Mouse (Mus musculus): ENCODE data around the gene Mgat5. TPM values are rescaled to one million over a fixed set of nuclear protein-coding genes. Genes with fewer than 3 reads are reported as not detected.

Gene Mgat5
- polyA plus RNA-seq, 1 experiment from 2014 or later, result 16.3 TPM

DNA sequence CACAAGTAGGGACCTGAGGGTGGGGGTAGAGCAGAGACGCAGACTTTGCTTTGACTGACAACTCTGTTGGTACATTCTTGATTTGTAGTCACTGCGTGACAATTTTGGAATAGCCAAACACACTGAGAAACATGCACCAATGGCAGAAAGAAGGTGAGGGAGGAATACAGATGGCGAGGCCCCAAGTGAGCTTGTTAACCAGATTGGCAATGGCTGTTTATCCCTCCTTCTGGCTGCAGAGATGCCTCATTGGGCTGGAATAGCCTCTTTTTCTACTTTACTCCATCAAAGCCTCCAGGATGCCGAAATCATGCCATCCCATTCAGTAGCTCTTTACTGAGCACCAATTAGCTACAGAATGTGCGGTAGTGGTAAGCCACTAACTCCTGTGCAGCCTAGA, 270.9 kb downstream of the Mgat5 start:
- H3K4me2 ChIP-seq (replicated peaks), result no peak overlapping the region
- ATAC-seq (ENCODE audit: low FRiP score) (no peak), DNase-seq (ENCODE audit: low spot score) (no peak)
- no peaks in the 10 kb centered on the region for H3K27me3 ChIP-seq (ENCODE audit: control insufficient read depth, insufficient read depth, low read length)
- H3K4me3 ChIP-seq (replicated peaks; ENCODE audit: low read length), result no peak overlapping the region
- no peak overlapping the region for H3K9ac ChIP-seq
- WGBS, result 87% methylated on average over 5 of the region's 5 CpGs
- peaks cover 24% of the 10 kb centered on the region; the same call in 1 of the 2 replicates for H3K36me3 ChIP-seq (replicated peaks; ENCODE audit: control insufficient read depth, insufficient read depth)
- H3K4me1 ChIP-seq (replicated peaks; ENCODE audit: control insufficient read depth, insufficient read depth, low read length), result no peaks in the 10 kb centered on the region
- H3K9me3 ChIP-seq (ENCODE audit: control insufficient read depth, low read length), result no peaks in the 10 kb centered on the region
- no peak overlapping the region for H3K27ac ChIP-seq

DNA sequence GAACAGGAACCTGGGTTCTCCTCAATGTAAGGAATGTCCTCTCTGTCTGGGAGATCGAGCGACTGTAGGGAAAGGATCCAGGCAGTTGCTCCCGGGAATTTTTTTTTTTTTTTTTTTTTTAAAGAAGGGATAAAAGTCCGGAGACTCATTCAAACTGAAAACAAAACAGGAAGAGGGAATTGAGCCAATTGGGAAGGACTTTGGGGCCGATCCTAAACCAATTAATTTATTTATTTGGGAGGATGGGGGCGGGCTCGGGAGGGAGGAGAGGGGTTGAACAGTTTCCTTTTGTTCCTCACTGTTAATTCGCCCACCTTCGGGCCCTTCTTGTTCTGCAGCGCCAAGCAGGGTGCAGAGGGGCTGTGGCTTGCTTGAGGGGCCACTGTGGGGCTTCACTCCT, 278.1 kb downstream of the Mgat5 start:
- 82% methylated on average over 10 of the region's 10 CpGs for WGBS

DNA sequence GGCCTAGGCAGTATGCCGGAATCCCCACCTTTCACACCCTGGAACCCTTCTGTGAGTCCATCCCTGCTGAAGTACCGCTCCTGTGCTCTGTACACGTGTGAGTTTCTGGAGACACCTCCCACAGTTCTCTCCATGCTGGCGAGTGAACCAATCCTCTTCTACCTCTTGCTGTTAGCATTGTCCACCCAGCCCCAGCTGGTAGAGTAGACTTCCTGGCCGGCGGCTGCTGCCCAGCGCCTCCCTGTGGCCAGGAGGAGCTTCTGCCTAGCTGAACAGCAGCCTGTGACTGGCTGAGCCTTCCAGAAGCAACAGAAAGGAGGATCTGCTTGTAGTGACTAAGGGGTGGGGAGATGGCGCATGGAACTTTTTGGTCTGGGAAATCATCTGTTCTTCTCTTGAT, 279.4 kb downstream of the Mgat5 start:
- H3K36me3 ChIP-seq (replicated peaks; ENCODE audit: control insufficient read depth, insufficient read depth), result peaks cover 7% of the 10 kb centered on the region; the same call in 1 of the 2 replicates
- H3K27ac ChIP-seq, result no peak overlapping the region
- no peaks in the 10 kb centered on the region for H3K9me3 ChIP-seq (ENCODE audit: control insufficient read depth, low read length)
- DNase-seq (ENCODE audit: low spot score) (no peak), ATAC-seq (ENCODE audit: low FRiP score) (peak; percentile 29; the same call in 1 of the 2 replicates)
- no peak overlapping the region for H3K4me3 ChIP-seq (replicated peaks; ENCODE audit: low read length)
- 92% methylated on average over 8 of the region's 8 CpGs for WGBS
- H3K27me3 ChIP-seq (ENCODE audit: control insufficient read depth, insufficient read depth, low read length), result no peaks in the 10 kb centered on the region
- H3K4me2 ChIP-seq (replicated peaks), result no peak overlapping the region
- no peak overlapping the region for H3K9ac ChIP-seq
- no peaks in the 10 kb centered on the region for H3K4me1 ChIP-seq (replicated peaks; ENCODE audit: control insufficient read depth, insufficient read depth, low read length)

More for the DNA sequence above, 278.1 kb downstream of the Mgat5 start:
- H3K4me2 ChIP-seq (replicated peaks), result no peak overlapping the region
- no peak overlapping the region for H3K4me3 ChIP-seq (replicated peaks; ENCODE audit: low read length)
- peaks cover 8% of the 10 kb centered on the region; the same call in 1 of the 2 replicates for H3K36me3 ChIP-seq (replicated peaks; ENCODE audit: control insufficient read depth, insufficient read depth)
- H3K9ac ChIP-seq, result no peak overlapping the region
- H3K27ac ChIP-seq, result no peak overlapping the region
- no peaks in the 10 kb centered on the region for H3K27me3 ChIP-seq (ENCODE audit: control insufficient read depth, insufficient read depth, low read length)
- DNase-seq (ENCODE audit: low spot score) (no peak), ATAC-seq (ENCODE audit: low FRiP score) (no peak)
- no peaks in the 10 kb centered on the region for H3K4me1 ChIP-seq (replicated peaks; ENCODE audit: control insufficient read depth, insufficient read depth, low read length)
- no peaks in the 10 kb centered on the region for H3K9me3 ChIP-seq (ENCODE audit: control insufficient read depth, low read length)

- Histone ChIP-seq H3K4me1 (replicated peaks; ENCODE audit: control insufficient read depth, insufficient read depth, low read length) (no peaks in the 10 kb centered on the region), H3K27me3 (ENCODE audit: control insufficient read depth, insufficient read depth, low read length) (no peaks in the 10 kb centered on the region), H3K4me2 (replicated peaks) (no peak overlapping the region), H3K9me3 (ENCODE audit: control insufficient read depth, low read length) (no peaks in the 10 kb centered on the region), H3K27ac (no peak overlapping the region), H3K4me3 (replicated peaks; ENCODE audit: low read length) (no peak overlapping the region), H3K36me3 (replicated peaks; ENCODE audit: control insufficient read depth, insufficient read depth) (peaks cover 7% of the 10 kb centered on the region; the same call in 1 of the 2 replicates), H3K9ac (no peak overlapping the region)
- 44% methylated on average over 7 of the region's 7 CpGs for WGBS
- DNase-seq (ENCODE audit: low spot score), result peak; percentile 45
- no peak for ATAC-seq (ENCODE audit: low FRiP score)
Observed at GRCm38 (mm10) chr1:127484826-127485225, 280.0 kb downstream of the Mgat5 start.

DNA sequence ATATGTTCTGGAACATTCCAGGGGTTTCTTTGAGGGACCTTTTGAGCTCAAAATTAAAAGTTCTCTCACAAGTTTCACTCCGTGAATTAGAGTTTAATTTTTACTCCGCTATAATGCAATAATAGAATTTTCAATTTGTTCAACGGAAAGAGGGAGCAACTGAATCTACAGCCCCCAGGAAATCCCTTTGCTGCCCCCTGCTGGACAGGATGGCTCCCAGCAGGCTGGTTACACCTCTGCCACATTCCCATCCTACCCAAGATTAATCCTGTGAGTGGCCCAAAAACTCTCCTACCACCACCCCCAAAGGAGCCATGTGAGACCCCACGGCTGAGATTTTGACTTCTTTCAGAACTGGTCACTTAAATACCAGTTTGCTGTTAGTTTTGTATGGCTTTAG, 282.3 kb downstream of the Mgat5 start:
- DNase-seq (ENCODE audit: low spot score) (peak; percentile 37), ATAC-seq (ENCODE audit: low FRiP score) (no peak)
- H3K27me3 ChIP-seq (ENCODE audit: control insufficient read depth, insufficient read depth, low read length), result no peaks in the 10 kb centered on the region
- no peak overlapping the region for H3K4me3 ChIP-seq (replicated peaks; ENCODE audit: low read length)
- WGBS, result 75% methylated on average over 4 of the region's 4 CpGs
- no peak overlapping the region for H3K4me2 ChIP-seq (replicated peaks)
- no peaks in the 10 kb centered on the region for H3K9me3 ChIP-seq (ENCODE audit: control insufficient read depth, low read length)
- no peak overlapping the region for H3K9ac ChIP-seq
- H3K36me3 ChIP-seq (replicated peaks; ENCODE audit: control insufficient read depth, insufficient read depth), result peaks cover 18% of the 10 kb centered on the region
- no peaks in the 10 kb centered on the region for H3K4me1 ChIP-seq (replicated peaks; ENCODE audit: control insufficient read depth, insufficient read depth, low read length)
- no peak overlapping the region for H3K27ac ChIP-seq

- Histone ChIP-seq H3K4me2 (replicated peaks) (0 out of 2 replicates have a peak overlapping the region, but pooled peaks have one; percentile 32), H3K27ac (no peak overlapping the region), H3K9ac (no peak overlapping the region), H3K4me1 (replicated peaks; ENCODE audit: control insufficient read depth, insufficient read depth, low read length) (0 out of 2 replicates have a peak, but pooled peaks cover 7% of the 10 kb centered on the region), H3K27me3 (ENCODE audit: control insufficient read depth, insufficient read depth, low read length) (no peaks in the 10 kb centered on the region), H3K4me3 (replicated peaks; ENCODE audit: low read length) (no peak overlapping the region), H3K36me3 (replicated peaks; ENCODE audit: control insufficient read depth, insufficient read depth) (no peaks in the 10 kb centered on the region), H3K9me3 (ENCODE audit: control insufficient read depth, low read length) (no peaks in the 10 kb centered on the region)
- DNase-seq (ENCODE audit: low spot score) (peak; percentile 77), ATAC-seq (ENCODE audit: low FRiP score) (peak; percentile 64)
- 35% methylated on average over 9 of the region's 9 CpGs for WGBS
Observed at GRCm38 (mm10) chr1:127496737-127497543, 292.1 kb downstream of the Mgat5 start.

GRCm38 (mm10) chr1:127498746-127499145, 293.9 kb downstream of the Mgat5 start:
- Histone ChIP-seq H3K36me3 (replicated peaks; ENCODE audit: control insufficient read depth, insufficient read depth) (no peaks in the 10 kb centered on the region), H3K27me3 (ENCODE audit: control insufficient read depth, insufficient read depth, low read length) (no peaks in the 10 kb centered on the region), H3K9ac (no peak overlapping the region), H3K4me2 (replicated peaks) (no peak overlapping the region), H3K4me3 (replicated peaks; ENCODE audit: low read length) (no peak overlapping the region), H3K9me3 (ENCODE audit: control insufficient read depth, low read length) (no peaks in the 10 kb centered on the region), H3K27ac (no peak overlapping the region), H3K4me1 (replicated peaks; ENCODE audit: control insufficient read depth, insufficient read depth, low read length) (0 out of 2 replicates have a peak, but pooled peaks cover 7% of the 10 kb centered on the region)
- WGBS, result 66% methylated on average over 9 of the region's 9 CpGs
- ATAC-seq (ENCODE audit: low FRiP score), result no peak
- no peak for DNase-seq (ENCODE audit: low spot score)

DNA sequence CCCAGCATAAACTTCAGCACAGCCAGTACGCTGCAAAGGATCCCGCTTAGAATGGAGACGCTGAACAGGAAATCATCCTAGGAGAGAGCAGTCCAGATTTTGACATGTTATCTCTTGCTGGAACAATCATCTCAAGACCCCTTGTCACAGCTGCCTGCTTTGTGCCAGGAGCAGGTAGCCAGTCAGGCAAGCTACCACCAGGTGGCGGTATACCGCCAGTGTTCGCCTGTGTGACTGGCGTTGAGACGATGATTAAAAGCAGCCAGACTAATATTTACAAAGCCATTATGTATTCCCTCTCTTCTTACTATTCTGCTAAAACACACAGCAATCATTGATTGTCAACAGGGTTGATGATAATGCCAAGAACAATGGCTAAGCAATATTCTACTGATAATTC, 295.4 kb downstream of the Mgat5 start:
- Histone ChIP-seq H3K9me3 (ENCODE audit: control insufficient read depth, low read length) (no peaks in the 10 kb centered on the region), H3K36me3 (replicated peaks; ENCODE audit: control insufficient read depth, insufficient read depth) (no peaks in the 10 kb centered on the region), H3K27ac (peak overlapping the region; percentile 69), H3K27me3 (ENCODE audit: control insufficient read depth, insufficient read depth, low read length) (no peaks in the 10 kb centered on the region), H3K9ac (no peak overlapping the region), H3K4me1 (replicated peaks; ENCODE audit: control insufficient read depth, insufficient read depth, low read length) (0 out of 2 replicates have a peak, but pooled peaks cover 7% of the 10 kb centered on the region), H3K4me3 (replicated peaks; ENCODE audit: low read length) (no peak overlapping the region), H3K4me2 (replicated peaks) (no peak overlapping the region)
- ATAC-seq (ENCODE audit: low FRiP score) (peak; percentile 60; the same call in 1 of the 2 replicates), DNase-seq (ENCODE audit: low spot score) (peak; percentile 92)
- 7% methylated on average over 8 of the region's 8 CpGs for WGBS

DNA sequence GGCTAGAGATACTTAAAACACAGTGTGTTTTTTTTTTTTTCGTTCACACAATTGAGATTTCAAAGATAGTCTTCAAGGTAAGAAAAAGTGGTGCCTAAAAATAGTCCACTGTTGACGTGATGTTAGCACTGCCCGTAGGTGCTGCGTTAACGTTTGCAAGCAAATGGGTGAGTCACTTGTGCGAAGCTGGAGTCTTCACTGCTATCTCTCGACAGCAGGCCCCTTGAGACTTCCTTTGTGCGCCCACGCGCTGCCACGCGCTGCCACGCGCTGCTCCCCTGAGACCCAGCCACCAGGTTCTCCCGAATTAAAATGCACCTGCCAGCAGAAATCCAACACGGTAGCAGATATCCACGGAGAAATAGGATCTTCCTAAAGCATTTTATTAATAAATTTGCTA, 295.9 kb downstream of the Mgat5 start:
- Histone ChIP-seq H3K4me1 (replicated peaks; ENCODE audit: control insufficient read depth, insufficient read depth, low read length) (0 out of 2 replicates have a peak, but pooled peaks cover 7% of the 10 kb centered on the region), H3K4me2 (replicated peaks) (no peak overlapping the region), H3K36me3 (replicated peaks; ENCODE audit: control insufficient read depth, insufficient read depth) (no peaks in the 10 kb centered on the region), H3K9ac (0 out of 2 replicates have a peak overlapping the region, but pooled peaks have one; percentile 26), H3K27me3 (ENCODE audit: control insufficient read depth, insufficient read depth, low read length) (no peaks in the 10 kb centered on the region), H3K9me3 (ENCODE audit: control insufficient read depth, low read length) (no peaks in the 10 kb centered on the region), H3K27ac (peak overlapping the region; percentile 69), H3K4me3 (replicated peaks; ENCODE audit: low read length) (no peak overlapping the region)
- ATAC-seq (ENCODE audit: low FRiP score) (no peak), DNase-seq (ENCODE audit: low spot score) (peak; percentile 37)
- WGBS, result 54% methylated on average over 17 of the region's 17 CpGs

Data from hindbrain, embryonic 14.5 days (tissue).